Mouse (Mus musculus) frontal cortex, adult (tissue): Measurements from ENCODE around the gene Zfp697.

Experiments used
- ATAC-seq: cut with Nextera tagmentation; 2 replicates; pipeline ENCODE4 v1.9.2; 2017; ENCODE audit warnings: mild to moderate bottlenecking, moderate library complexity, mixed read lengths; ENCODE audit not compliant: low TSS enrichment

Gene Zfp697

GRCm38 (mm10) chr3:98629633-98630032 is 247.4 kb downstream of the Zfp697 start:
- ATAC-seq: no peak

GRCm38 (mm10) chr3:98630152-98630551 is 247.9 kb downstream of the Zfp697 start, which contains the start of gene Hsd3b5:
Gene Hsd3b5, minus strand, starts transcription at chr3:98630252.
- no peak for ATAC-seq

DNA sequence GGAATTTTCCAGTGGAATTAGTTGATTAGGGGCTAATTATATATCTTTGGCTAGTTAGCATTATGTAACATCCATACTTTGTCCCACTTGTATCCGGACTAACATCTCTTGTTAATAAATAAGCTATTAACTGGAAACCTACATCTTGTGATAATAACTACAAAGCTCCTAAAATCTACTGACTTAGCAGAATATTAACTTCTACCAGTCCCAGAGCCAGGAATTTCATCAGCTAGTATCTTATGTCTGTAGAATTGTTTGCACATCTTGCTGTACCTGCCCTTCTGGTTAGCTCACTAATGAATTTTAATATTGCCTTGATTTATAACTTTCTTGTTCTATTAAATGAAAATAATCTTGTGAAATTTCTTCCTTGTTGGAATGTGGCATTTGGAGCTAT is 252.9 kb downstream of the Zfp697 start:
- no peak for ATAC-seq

- no peak for ATAC-seq
Measured at GRCm38 (mm10) chr3:98680786-98681185, 298.5 kb downstream of the Zfp697 start.

DNA sequence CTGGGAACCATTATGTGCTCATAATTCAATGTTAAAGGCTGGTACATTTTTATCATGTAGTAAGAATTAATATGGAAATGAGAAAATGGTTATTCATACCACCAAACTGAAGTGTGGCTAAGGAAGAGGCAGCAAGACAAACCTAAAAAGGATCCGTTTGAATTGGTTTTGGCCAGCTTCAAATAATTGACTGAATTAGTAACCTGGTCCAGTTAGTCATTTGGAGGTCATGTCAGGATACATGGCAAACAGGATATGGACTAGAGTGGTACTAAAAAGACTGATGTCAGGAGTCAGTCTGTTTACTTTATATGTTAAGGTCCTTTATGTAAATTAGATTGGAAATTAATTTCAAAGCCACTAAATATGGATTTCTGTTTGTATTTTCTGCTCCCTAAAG is 300.1 kb downstream of the Zfp697 start:
- ATAC-seq: no peak

GRCm38 (mm10) chr3:98720740-98721139 is 338.5 kb downstream of the Zfp697 start:
- ATAC-seq: no peak

DNA sequence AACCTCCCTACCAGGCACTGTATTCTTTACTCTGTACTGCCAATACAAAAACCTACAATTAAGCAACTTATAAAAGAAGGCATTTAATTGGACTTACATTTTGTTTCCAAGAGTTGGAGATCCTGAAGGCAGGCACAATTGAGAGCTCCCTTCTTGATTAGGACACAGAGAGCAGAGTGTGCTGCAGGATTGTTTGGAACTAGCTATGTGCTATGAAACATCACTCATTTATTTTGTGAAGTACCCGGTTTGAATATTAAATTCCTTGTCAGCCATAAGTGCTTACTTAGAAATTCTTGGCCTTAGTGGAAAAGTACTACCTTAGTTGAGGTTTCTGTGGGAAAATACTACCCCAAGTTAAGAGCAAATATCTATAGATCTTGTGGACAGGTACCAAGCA is 342.1 kb downstream of the Zfp697 start, which contains the start of gene Hsd3b2:
Hsd3b2 (minus strand) TSS at position 168 of the 400 bp plus-strand sequence.
- no peak for ATAC-seq

- no peak for ATAC-seq
Measured at GRCm38 (mm10) chr3:98726281-98726680, 344.0 kb downstream of the Zfp697 start.

GRCm38 (mm10) chr3:98733724-98734123 is 351.5 kb downstream of the Zfp697 start:
- ATAC-seq: no peak

DNA sequence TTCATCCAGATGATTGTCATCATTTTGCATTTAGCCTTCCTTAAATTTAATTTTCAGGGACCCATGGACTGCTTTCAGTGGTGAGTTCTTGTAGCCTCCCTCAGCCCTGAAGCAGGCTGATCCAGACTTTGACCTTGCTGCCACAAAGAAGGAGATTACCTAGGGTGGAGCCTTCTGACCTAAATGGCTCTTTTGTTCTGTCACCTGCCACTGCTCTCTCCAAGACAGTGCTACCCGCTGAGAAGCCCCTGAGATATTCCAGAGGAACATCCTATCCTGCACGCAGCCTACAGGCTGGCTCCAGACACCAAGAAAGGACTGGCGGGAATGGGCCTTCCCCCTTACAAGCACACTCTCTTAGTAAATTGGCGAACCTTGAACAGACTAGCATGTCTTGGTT is 352.1 kb downstream of the Zfp697 start:
- no peak for ATAC-seq

- peak; percentile 72 for ATAC-seq
Measured at GRCm38 (mm10) chr3:98741043-98741442, 358.8 kb downstream of the Zfp697 start.

- ATAC-seq: no peak
Measured at GRCm38 (mm10) chr3:98752171-98752570, 369.9 kb downstream of the Zfp697 start.

GRCm38 (mm10) chr3:98756836-98757235 is 374.6 kb downstream of the Zfp697 start:
- ATAC-seq: no peak

DNA sequence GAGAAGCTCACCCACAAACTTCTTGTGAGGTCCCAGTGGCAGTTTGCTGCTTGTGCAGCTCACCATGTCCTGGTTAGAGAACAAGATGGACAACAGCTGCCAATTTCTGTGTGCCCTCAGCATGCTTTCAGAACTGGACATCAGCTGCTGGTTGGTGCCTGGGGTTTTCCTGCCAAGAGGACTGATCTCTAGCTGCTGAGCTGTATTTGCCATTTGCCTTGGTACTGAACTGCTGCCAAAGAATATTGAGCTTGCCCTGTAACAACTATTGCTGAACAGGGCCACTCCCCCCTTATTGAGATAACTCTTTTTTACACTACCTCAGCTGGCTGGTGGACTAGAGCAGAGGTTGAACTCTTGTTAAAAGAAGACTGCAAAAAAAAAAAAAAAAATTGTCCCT is 381.9 kb downstream of the Zfp697 start:
- no peak for ATAC-seq

DNA sequence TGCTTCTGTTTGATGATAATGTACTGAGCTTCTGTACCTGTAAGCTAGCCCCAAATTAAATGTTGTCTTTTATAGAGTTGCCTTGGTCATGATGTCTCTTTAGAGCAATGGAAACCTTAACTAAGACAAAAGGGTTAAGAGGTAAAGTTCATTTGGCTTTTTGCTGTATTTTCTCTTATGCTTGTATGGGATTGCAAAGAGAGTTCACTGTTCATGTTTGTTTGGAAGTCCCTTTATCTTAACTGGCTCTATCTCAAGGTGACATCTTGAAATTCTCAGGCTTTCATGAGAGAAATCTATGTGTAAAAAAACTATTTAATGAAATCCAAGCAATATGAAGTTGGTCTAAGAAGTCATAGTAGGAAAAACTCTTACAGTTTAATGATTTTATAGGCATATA is 398.7 kb downstream of the Zfp697 start:
- ATAC-seq: no peak

- ATAC-seq: no peak
Measured at GRCm38 (mm10) chr3:98782181-98782868, 400.1 kb downstream of the Zfp697 start.

DNA sequence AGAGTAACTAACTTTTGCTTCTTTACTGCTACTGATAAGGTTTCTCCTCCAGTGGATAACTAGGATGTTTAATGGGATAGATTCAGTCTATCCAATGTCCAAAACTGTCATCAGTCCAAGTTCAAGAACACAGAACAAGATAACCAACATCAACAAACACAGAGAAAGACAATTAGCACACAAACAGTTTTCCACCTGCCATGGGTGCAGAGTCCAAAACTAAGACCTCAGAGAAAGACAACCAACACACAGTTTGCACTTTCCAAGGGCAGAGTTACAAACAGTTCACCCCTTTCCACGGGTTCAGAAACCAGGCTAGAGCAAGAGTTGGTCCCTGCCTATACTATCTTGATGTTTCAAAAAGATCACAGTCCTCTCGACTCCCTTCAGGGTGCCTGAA is 404.3 kb downstream of the Zfp697 start:
- ATAC-seq: no peak
